Mouse (Mus musculus): ENCODE data around the gene Slc45a3.

- TF ChIP-seq MYOD1 (IDR thresholded peaks at IDR 0.05; ENCODE audit: control insufficient read depth, insufficient read length, low read depth) (no peak), CTCF (IDR thresholded peaks at IDR 0.05; ENCODE audit: control insufficient read depth, insufficient read depth, insufficient read length) (no peak), CEBPB (IDR thresholded peaks at IDR 0.05; ENCODE audit: low read depth) (no peak), USF1 (IDR thresholded peaks at IDR 0.05; ENCODE audit: low read depth) (no peak), MYOG (IDR thresholded peaks at IDR 0.05; ENCODE audit: control insufficient read depth, extremely low read depth, insufficient read length) (no peak), FOSL1 (IDR thresholded peaks at IDR 0.05; ENCODE audit: insufficient read depth, low read length, poor library complexity, severe bottlenecking) (no peak)
Observed at GRCm38 (mm10) chr1:131964580-131964979, 1.8 kb downstream of the Slc45a3 start.
